Mouse (Mus musculus) spleen, adult 2 months (tissue): Measurements from ENCODE around the gene Tgfb1i1.

ENCODE experiments used
- CTCF ChIP-seq: fragments of 200-500 bp; IDR thresholded peaks from 2 replicates; pipeline ENCODE4 v1.5.1; 2011; ENCODE audit warnings: mild to moderate bottlenecking, inconsistent platforms; ENCODE audit not compliant: insufficient read depth, insufficient read length, insufficient replicate concordance; ENCODE audit errors: extremely low read depth
- POLR2A ChIP-seq: fragments of 200-500 bp; IDR thresholded peaks from 2 replicates; pipeline ENCODE4 v1.6.1; 2011; ENCODE audit warnings: low read depth, low read length, inconsistent platforms

DNA sequence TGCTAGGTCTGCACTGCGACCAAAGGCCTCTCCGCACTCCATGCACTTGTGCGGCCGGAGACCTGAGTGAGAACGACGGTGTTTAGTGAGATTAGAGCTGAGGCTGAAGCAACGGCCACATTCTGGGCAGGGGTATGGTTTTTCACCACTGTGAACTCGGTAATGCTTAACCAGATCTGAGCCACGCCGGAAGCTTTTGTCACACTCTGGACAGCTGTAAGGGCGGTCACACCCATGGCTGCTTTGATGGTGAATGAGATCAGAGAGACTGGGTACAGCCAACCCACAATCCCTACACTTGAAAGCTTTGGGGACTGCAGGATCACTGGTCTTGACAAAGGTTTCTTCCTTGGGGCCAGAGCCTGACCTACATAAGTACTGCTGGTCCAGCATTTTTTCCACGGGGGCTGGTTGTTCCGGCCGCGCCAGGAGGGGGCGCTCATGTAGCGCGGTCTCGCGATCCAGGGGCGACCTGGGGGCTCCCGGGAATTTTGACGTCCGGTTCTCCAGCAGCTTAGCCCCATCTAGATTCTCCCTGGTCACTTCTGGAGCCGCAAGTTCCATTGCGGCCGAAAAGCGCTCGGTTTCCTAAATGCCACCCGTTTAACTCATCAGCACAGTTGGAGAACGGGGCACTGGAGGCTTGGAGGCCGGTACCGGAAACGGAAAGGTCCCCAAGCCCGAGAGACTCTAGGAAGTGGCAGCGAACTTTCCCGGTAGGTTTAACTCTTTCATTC, 9.6 kb upstream of the Tgfb1i1 start, which contains the start of gene Armc5:
- TF ChIP-seq CTCF: peak; percentile 66; the same call in 1 of the 2 replicates
- TF ChIP-seq POLR2A: no peak
